Mouse (Mus musculus): ENCODE measurements around the gene Pnpla6.

Gene Pnpla6

GRCm38 (mm10) chr8:3507979-3508754, 7.0 kb upstream of the Pnpla6 start:
- no peak for DNase-seq (ENCODE audit: low spot score in 2 of 2)

DNA sequence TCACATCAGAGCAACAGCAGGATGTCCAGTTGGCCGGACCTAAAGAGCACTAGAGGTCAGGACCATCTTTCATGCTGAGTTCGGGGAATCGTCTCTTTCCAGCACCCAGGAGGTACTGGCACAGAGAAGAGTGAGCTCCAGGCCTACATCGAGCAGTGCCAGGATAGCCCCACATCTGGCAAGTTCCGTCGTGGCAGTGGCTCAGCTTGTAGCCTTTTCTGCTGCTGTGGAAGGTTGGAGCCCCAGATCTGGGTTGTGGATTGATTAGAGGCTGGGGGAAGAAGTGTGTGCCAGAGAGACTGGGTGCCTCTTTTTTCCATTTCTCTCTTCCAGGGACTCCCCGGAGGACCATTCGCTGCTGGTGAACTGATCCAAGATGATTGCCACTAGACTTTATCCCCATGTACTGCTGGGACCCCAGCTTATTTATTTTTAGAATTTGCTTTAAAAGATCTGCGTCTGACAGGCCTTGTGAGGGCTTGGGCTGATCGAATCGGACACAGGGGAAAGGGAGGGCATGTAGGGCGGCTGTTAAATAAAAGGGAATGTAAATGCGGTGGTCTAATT, 420 bp upstream of the Pnpla6 start:
- DNase-seq (ENCODE audit: low spot score in 2 of 2), result no peak

GRCm38 (mm10) chr8:3515771-3516417, 710 bp downstream of the Pnpla6 start:
- no peak for DNase-seq (ENCODE audit: low spot score in 2 of 2)

DNA sequence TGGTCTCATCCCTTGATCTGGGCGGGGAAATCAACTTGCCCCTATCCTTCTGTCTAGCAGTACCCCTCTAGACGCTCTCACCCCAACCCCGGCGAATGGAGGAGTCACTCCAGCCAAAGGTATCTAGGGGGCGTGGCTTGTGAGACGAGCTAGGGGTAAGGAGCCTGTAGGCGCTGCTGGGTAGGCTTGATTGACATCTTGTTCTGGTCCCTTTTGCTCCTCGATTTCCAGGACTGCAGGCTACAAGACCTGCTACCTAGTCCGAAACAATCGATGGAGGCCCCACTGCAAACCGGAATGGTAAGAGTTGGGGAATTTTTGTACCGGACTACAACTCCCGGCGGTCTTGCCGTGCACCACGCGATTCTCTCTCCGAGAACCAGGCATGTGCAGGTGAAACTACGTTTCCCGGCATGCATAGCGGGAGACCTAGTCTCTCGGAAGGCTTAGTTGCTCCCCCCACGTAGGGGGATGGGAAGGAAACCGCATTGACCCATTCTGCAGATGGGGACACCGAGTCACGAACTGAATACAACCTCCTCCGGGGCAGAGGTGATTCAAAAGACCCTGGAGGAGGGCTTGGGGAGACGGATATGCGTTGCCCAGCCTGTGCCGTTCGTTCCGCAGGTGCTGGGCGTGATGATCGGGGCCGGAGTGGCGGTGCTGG, 1.4 kb downstream of the Pnpla6 start:
- peak; percentile 82 to 87 for DNase-seq (ENCODE audit: low spot score in 2 of 2)

DNA sequence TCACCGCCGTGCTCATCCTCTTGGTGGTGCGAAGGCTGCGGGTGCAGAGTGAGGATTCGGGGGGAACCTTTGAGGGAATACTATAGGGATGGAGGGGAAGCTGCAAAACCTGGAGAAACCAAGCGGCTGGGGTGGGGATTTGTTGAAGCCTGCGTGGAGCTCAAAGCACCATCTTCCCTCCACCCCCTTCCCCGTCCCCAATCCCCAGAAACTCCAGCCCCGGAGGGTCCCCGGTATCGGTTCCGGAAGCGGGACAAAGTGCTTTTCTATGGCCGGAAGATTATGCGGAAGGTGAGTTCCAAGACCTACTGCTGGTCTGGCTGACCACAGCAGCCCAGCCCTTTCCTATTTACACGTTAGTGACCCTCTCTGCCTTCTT, 1.9 kb downstream of the Pnpla6 start:
- DNase-seq (ENCODE audit: low spot score in 2 of 2), result no peak

GRCm38 (mm10) chr8:3522007-3522697, 7.0 kb downstream of the Pnpla6 start:
- DNase-seq (ENCODE audit: low spot score in 2 of 2), result no peak

DNA sequence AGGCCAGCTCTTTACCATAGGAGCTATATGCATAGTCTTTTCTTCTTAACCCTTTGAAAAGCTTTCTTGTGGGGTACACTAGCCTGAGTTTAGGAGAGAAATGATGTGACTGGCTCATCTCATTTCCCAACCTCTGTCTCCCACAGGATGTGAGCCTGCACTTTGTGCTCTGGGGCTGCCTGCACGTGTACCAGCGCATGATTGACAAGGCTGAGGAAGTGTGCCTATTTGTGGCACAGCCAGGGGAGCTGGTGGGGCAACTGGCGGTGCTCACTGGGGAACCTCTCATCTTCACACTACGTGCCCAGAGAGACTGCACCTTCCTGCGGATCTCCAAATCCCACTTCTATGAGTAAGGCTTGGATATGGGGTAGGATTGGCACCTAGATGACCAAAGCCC, 15.6 kb downstream of the Pnpla6 start:
- no peak for DNase-seq (ENCODE audit: low spot score in 2 of 2)

- no peak for DNase-seq (ENCODE audit: low spot score in 2 of 2)
Observed at GRCm38 (mm10) chr8:3531936-3532335, 16.8 kb downstream of the Pnpla6 start.

- DNase-seq (ENCODE audit: low spot score in 2 of 2), result no peak
Observed at GRCm38 (mm10) chr8:3536053-3536841, 21.1 kb downstream of the Pnpla6 start.

DNA sequence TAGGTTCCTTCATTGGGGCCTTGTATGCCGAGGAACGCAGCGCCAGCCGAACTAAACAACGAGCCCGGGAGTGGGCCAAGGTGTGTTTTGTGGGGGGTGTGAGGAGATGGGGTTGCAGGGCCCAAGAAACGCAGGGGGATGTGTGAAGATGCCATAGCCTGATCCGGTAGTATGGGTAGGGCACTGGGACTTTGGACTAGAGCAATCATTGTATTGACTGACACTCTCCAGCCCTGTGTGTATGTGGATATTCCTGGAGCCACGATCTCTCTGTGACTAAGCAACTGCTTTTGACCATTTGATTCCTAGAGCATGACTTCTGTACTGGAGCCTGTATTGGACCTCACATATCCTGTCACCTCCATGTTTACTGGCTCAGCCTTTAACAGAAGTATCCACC, 21.8 kb downstream of the Pnpla6 start:
- no peak for DNase-seq (ENCODE audit: low spot score in 2 of 2)

- no peak for DNase-seq (ENCODE audit: low spot score in 2 of 2)
Observed at GRCm38 (mm10) chr8:3537666-3538065, 22.5 kb downstream of the Pnpla6 start.

DNA sequence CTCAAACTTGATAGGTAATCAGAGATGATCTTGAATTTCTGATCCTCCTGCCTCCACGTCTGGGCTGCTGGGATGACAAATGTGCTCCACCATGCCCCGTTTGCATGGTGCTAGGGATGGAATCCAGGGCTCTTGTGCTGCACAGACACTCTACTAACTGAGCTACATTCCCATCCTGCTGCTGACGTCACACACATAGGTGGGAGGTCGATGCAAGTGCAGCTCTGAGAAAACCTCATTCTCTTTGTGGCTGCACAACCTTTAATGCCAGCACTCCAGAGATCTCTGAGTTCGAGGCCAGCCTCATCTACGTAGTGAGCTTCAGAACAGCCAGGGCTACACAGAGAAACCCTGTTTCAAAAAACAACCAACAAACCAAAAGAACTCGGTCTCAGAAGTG, 24.0 kb downstream of the Pnpla6 start:
- no peak for DNase-seq (ENCODE audit: low spot score in 2 of 2)

DNA sequence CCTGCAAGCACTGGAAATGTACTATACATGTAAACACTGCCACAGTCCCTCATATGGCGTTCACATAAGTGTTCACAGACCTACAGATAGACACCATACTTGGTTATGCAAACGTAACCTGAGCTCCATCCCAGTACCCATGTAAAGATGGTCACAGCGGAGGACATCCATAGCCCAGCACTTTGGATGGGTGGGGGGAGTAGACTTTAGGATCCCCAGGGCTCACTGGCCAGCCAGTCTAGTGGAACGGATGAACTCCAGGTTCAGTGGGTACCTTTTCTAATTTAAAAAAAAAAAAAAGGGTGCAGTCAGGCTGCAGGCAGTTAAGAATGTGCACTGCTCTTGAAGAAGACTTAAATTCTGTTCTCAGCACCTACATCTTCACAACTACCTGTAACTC, 24.9 kb downstream of the Pnpla6 start:
- no peak for DNase-seq (ENCODE audit: low spot score in 2 of 2)

DNA sequence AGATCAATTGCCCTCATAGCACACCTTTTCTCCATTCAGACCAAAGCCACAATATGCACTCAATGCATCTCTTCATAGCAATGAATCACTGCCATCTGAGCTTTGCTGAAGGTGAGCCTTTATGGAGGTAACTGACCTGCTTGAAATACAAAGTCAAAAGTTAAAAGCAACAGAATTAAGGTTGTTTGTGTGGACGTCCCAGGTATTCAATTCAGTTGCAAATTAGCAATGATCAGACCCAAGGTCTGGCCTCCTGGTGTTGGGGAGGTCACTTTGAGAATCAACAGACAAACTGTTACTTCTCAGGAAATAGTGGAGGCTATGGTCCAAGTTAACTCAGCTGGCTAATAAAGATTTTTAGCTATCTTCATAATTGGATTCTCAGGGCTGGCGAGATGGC, 31.3 kb downstream of the Pnpla6 start:
- DNase-seq (ENCODE audit: low spot score in 2 of 2), result no peak

GRCm38 (mm10) chr8:3552240-3552639, 37.1 kb downstream of the Pnpla6 start:
- no peak for DNase-seq (ENCODE audit: low spot score in 2 of 2)

GRCm38 (mm10) chr8:3556114-3556513, 40.9 kb downstream of the Pnpla6 start:
- DNase-seq (ENCODE audit: low spot score in 2 of 2), result no peak

GRCm38 (mm10) chr8:3567641-3568371, 52.6 kb downstream of the Pnpla6 start, which contains the start of gene C330021F23Rik:
C330021F23Rik (plus strand) TSS chr8:3567990.
- no peak for DNase-seq (ENCODE audit: low spot score in 2 of 2)

GRCm38 (mm10) chr8:3568378-3568777, 53.2 kb downstream of the Pnpla6 start:
- no peak for DNase-seq (ENCODE audit: low spot score in 2 of 2)

DNA sequence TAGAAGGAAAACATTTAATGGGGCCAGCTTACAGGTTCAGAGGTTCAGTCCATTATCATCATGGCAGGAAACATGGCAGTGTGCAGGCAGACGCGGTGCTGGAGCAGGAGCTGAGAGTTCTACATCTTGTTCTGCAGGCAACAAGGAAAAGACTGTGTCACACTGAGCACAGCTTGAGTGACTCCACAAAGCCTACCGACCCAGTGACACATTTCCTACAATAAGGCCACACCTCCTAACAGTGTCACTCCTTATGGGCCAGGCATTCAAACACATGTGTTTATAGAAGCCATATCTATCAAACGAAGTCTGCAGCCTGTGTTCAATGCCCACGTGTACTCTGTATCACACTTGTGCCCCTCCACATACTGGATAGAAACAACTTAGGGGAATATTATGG, 54.6 kb downstream of the Pnpla6 start:
- DNase-seq (ENCODE audit: low spot score in 2 of 2), result no peak

- DNase-seq (ENCODE audit: low spot score in 2 of 2), result no peak
Observed at GRCm38 (mm10) chr8:3574546-3574945, 59.4 kb downstream of the Pnpla6 start.

Measured in natural killer cell, adult 2 months (primary cell).